Mouse (Mus musculus): Measurements from ENCODE around the gene Tmem163.

DNA sequence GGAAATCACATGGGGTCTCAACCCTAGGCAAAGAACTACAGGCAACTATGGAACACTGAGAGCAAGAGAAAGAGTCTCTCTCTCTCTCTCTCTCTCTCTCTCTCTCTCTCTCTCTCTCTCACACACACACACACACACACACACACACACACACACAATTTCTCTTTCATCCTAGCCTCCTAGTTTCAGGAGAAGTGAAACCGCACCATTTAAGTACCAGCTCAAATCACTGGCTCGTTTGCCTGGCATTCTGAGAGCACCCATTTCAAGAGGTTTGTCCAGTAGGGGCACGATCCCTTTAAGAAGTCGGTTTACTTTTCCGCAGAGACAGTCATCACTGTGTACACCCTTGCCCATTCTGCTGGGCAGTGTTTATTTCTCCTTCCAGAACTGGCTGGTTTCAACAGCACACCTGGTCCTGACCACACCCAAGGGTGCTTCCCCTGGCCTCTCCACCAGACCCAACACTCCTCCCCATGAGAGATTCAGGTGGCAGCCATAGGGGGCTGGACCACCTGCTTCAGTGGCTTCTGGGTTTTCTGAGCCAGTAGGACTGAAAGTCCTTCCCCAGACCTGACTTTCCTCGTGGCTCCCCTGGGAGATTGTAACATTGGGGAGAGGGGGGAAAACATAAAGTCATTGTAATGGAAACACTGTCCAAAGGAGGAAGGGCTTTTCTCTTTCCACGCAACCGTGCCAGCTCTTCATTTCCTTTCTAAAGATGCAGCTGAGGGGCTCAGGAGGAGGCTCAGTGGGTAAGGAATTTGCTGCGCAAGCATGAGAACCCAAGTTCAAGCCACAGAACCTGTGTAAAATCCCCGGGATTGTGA is 5.9 kb downstream of the Tmem163 start:
- TF ChIP-seq CTCF (IDR thresholded peaks at IDR 0.05; ENCODE audit: control insufficient read depth, insufficient read depth, insufficient replicate concordance, low read depth, low read length) (no peak), POLR2A (IDR thresholded peaks at IDR 0.05; ENCODE audit: control insufficient read depth, low read depth, low read length) (no peak)
